Mouse (Mus musculus): Measurements from ENCODE around the gene Anapc15.

- TF ChIP-seq CTCF (IDR thresholded peaks at IDR 0.05; ENCODE audit: control insufficient read depth, insufficient read depth, insufficient read length) (no peak), MYOG (IDR thresholded peaks at IDR 0.05; ENCODE audit: control insufficient read depth, extremely low read depth, insufficient read length) (no peak), CEBPB (IDR thresholded peaks at IDR 0.05; ENCODE audit: low read depth) (no peak)
Observed at GRCm38 (mm10) chr7:101933300-101933699, 69.8 kb downstream of the Anapc15 start.

Data from C2C12 (cell line).